8 mouse cellular contexts compared by ENCODE assay signal in the genomic region with DNA sequence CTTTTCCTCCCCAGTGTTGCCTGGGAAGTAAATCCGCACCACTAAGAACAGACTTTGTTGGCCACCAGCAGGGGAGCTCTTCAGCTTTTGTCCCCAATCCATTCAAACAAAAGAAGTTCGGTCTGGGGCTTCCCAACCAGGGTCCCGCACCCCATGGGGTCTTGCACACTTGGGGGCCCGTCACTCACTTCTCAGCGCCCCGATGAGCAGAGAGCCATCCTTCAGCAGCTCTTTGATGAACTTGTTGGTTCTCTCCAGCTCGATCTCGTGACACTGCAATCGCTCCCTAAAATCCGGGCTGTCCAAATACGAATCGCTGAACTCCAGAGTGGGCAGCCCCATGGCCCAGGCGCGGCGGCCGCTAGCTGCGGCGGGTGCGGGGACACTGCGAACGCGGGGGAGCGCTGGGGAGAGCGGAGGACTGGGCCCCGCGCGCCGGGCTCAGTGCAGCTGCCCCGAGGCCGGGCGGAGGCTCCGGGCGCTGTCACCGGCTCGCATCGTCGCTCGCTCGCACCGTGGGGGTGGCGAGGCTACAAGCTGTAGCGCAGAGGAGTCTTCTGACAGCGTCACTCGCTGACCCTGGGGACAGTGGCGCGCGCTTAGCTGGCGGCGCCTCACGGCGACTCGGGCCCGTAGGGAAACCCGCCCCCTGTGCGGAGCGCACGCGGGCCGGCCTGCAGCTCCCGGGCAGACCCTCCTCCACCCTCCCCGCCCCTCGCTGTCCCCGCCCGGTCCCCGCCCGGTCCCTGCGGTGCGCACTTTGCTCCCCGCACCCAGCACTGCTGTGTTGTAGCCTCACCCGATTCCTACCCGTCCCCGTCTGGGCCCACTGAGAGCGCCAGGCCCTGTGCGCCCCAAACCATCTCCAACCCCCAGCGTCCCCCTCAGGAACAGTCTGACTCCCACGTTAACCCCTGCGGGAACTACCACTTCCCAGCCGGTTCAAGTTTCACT. TPM values are rescaled to one million over a fixed set of nuclear protein-coding genes. Genes with fewer than 3 reads are reported as not detected.
A peak's percentile ranks its signal among the peaks of the same experiment; 100 is the strongest.
DNase-seq lines count a peak whose midpoint lies in the region; ATAC-seq and TF ChIP-seq lines count a peak whose summit lies in the region.

A gene (minus strand): TSS at position 664 of the 954 bp plus-strand sequence.

- no peak for TF ChIP-seq EP300 in heart, postnatal 0 days (IDR thresholded peaks at IDR 0.05; ENCODE audit: low read depth)

- H3K36me3 ChIP-seq in forebrain, embryonic 15.5 days: no peaks in the 10 kb centered on the region
- no peaks in the 10 kb centered on the region for H3K36me3 ChIP-seq in heart, postnatal 0 days (replicated peaks; ENCODE audit: control insufficient read depth, insufficient read depth, low read length)
- H3K36me3 ChIP-seq in liver, embryonic 13.5 days: no peaks in the 10 kb centered on the region
- H3K36me3 ChIP-seq in neural tube, embryonic 14.5 days (ENCODE audit: control insufficient read depth, insufficient read depth, low read length): no peaks in the 10 kb centered on the region

- peak within 1 kb of the TSS; percentile 82 for H3K9ac ChIP-seq in forebrain, embryonic 15.5 days (replicated peaks)
- peak within 1 kb of the TSS; percentile 70 for H3K9ac ChIP-seq in heart, postnatal 0 days (replicated peaks; ENCODE audit: low read depth, low read length)
- peak within 1 kb of the TSS; percentile 63 for H3K9ac ChIP-seq in liver, embryonic 13.5 days
- H3K9ac ChIP-seq in neural tube, embryonic 14.5 days (replicated peaks; ENCODE audit: low read depth, low read length): peak within 1 kb of the TSS; percentile 94

- peak within 1 kb of the TSS; percentile 58 for H3K4me3 ChIP-seq in forebrain, embryonic 15.5 days
- peak within 1 kb of the TSS; percentile 71 for H3K4me3 ChIP-seq in heart, postnatal 0 days (ENCODE audit: low read depth, low read length)
- H3K4me3 ChIP-seq in liver, embryonic 13.5 days (replicated peaks): peak within 1 kb of the TSS; percentile 62
- peak within 1 kb of the TSS; percentile 88 for H3K4me3 ChIP-seq in neural tube, embryonic 14.5 days (ENCODE audit: low read depth, low read length)

- peak within 1 kb of the TSS; percentile 56 for H3K4me2 ChIP-seq in forebrain, embryonic 15.5 days (replicated peaks)
- peak within 1 kb of the TSS; percentile 72 for H3K4me2 ChIP-seq in heart, postnatal 0 days (ENCODE audit: low read depth, low read length)
- H3K4me2 ChIP-seq in liver, embryonic 13.5 days: peak within 1 kb of the TSS; percentile 56
- H3K4me2 ChIP-seq in neural tube, embryonic 14.5 days (ENCODE audit: low read depth, low read length): peak within 1 kb of the TSS; percentile 77

- H3K9me3 ChIP-seq in forebrain, embryonic 15.5 days: no peaks in the 10 kb centered on the region
- H3K9me3 ChIP-seq in heart, postnatal 0 days (replicated peaks; ENCODE audit: control insufficient read depth, low read length): no peaks in the 10 kb centered on the region
- H3K9me3 ChIP-seq in liver, embryonic 13.5 days (replicated peaks): no peaks in the 10 kb centered on the region
- no peaks in the 10 kb centered on the region for H3K9me3 ChIP-seq in neural tube, embryonic 14.5 days (ENCODE audit: control insufficient read depth, low read length)

- peaks cover 17% of the 10 kb centered on the region for H3K4me1 ChIP-seq in forebrain, embryonic 15.5 days
- peaks cover 4% of the 10 kb centered on the region for H3K4me1 ChIP-seq in heart, postnatal 0 days (ENCODE audit: control insufficient read depth, insufficient read depth)
- H3K4me1 ChIP-seq in liver, embryonic 13.5 days (replicated peaks): no peaks in the 10 kb centered on the region
- H3K4me1 ChIP-seq in neural tube, embryonic 14.5 days (ENCODE audit: control insufficient read depth, insufficient read depth, low read length): no peaks in the 10 kb centered on the region

- peak; percentile 94 for ATAC-seq in forebrain, embryonic 15.5 days (replicated peaks)
- peak; percentile 93 for ATAC-seq in heart, postnatal 0 days (ENCODE audit: insufficient read depth, low read depth)
- ATAC-seq in liver, embryonic 13.5 days (ENCODE audit: low read depth): peak; percentile 86
- peak; percentile 94 for ATAC-seq in neural tube, embryonic 14.5 days (ENCODE audit: low read depth)

- no peaks in the 10 kb centered on the region for H3K27me3 ChIP-seq in forebrain, embryonic 15.5 days
- no peaks in the 10 kb centered on the region for H3K27me3 ChIP-seq in heart, postnatal 0 days (ENCODE audit: control insufficient read depth, insufficient read depth, low read length)
- H3K27me3 ChIP-seq in liver, embryonic 13.5 days: peaks cover 14% of the 10 kb centered on the region
- H3K27me3 ChIP-seq in neural tube, embryonic 14.5 days (ENCODE audit: control insufficient read depth, insufficient read depth, low read length): no peaks in the 10 kb centered on the region

- under 1% methylated on average over 78 of the region's 78 CpGs for WGBS in forebrain, embryonic 15.5 days
- under 1% methylated on average over 61 of the region's 78 CpGs for WGBS in heart, postnatal 0 days
- WGBS in liver, embryonic 13.5 days (ENCODE audit: insufficient replicate concordance): under 1% methylated on average over 73 of the region's 78 CpGs
- under 1% methylated on average over 68 of the region's 78 CpGs for WGBS in neural tube, embryonic 14.5 days

- TF ChIP-seq CTCF in heart, postnatal 0 days (IDR thresholded peaks at IDR 0.05; ENCODE audit: low read depth): peak; percentile 63

- peak; percentile 86 for DNase-seq in ES-CJ7 (ENCODE audit: low read depth, low spot score)
- peak; percentile 0 for DNase-seq in cerebellum, adult 11 months
- DNase-seq in heart, postnatal 0 days (ENCODE audit: low spot score): peak; percentile 82
- DNase-seq in kidney, postnatal 25 days: peak; percentile 71 to 90
- DNase-seq in liver, embryonic 13.5 days: peak; percentile 3
- peak; percentile 3 for DNase-seq in thymus, postnatal 25 days

- H3K27ac ChIP-seq in forebrain, embryonic 15.5 days (replicated peaks): peak within 1 kb of the TSS; percentile 79
- peak within 1 kb of the TSS; percentile 83 for H3K27ac ChIP-seq in heart, postnatal 0 days (ENCODE audit: low read depth)
- H3K27ac ChIP-seq in liver, embryonic 13.5 days: peak within 1 kb of the TSS; percentile 75
- H3K27ac ChIP-seq in neural tube, embryonic 14.5 days (ENCODE audit: low read depth, low read length): peak within 1 kb of the TSS; percentile 83

RNA-seq across cellular contexts. Expression of the gene that starts here (rescaled TPM):
- polyA plus RNA-seq in forebrain, embryonic 15.5 days (2015; fragmentation: Nextera tagmentation; extraction: Ambion mirVana): 22.5 and 22.7 TPM in 2 replicates
- 4.6 and 7.9 TPM in 2 replicates for total RNA-seq in heart, postnatal 0 days (2014; rRNA removed; ENCODE audit: low replicate concordance)
- 8.1 TPM in 2 replicates for polyA plus RNA-seq in heart, postnatal 0 days (2015; fragmentation: Nextera tagmentation; extraction: Ambion mirVana)
- 8.1 and 9.2 TPM in 2 replicates for polyA plus RNA-seq in liver, embryonic 13.5 days (2015; fragmentation: Nextera tagmentation; extraction: Ambion mirVana)
- 14.2 and 16.9 TPM in 2 replicates for polyA plus RNA-seq in neural tube, embryonic 14.5 days (2014; fragmentation: Nextera tagmentation; extraction: Ambion mirVana)

Comparison
In these comparisons a context has a peak if more than half of its experiments do, and no peak if none do; other contexts are left out.
1. Peak in every context shown above with its lines: DNase-seq, ATAC-seq, H3K4me3 ChIP-seq and H3K27ac ChIP-seq.
2. DNase-seq: peak in every context shown above with its lines; median percentile 86 in ES-CJ7; 82 in heart, postnatal 0 days; 80 in kidney, postnatal 25 days; 3 in liver, embryonic 13.5 days; 3 in thymus, postnatal 25 days; 0 in cerebellum, adult 11 months.